Mouse (Mus musculus) lung, adult 2 months (tissue): ENCODE measurements around the gene Ryr3.

ENCODE experiments used
- CTCF ChIP-seq: fragments of 200-500 bp; IDR thresholded peaks from 2 replicates; pipeline ENCODE4 v1.5.1; 2011; ENCODE audit warnings: mild to moderate bottlenecking, low read length, control low read depth; ENCODE audit not compliant: insufficient read depth
- POLR2A ChIP-seq: fragments of 200-500 bp; IDR thresholded peaks from 2 replicates; pipeline ENCODE4 v1.6.1; 2011; ENCODE audit warnings: low read depth, mild to moderate bottlenecking, control low read depth, low read length, borderline replicate concordance; ENCODE audit errors: extremely low read depth

DNA sequence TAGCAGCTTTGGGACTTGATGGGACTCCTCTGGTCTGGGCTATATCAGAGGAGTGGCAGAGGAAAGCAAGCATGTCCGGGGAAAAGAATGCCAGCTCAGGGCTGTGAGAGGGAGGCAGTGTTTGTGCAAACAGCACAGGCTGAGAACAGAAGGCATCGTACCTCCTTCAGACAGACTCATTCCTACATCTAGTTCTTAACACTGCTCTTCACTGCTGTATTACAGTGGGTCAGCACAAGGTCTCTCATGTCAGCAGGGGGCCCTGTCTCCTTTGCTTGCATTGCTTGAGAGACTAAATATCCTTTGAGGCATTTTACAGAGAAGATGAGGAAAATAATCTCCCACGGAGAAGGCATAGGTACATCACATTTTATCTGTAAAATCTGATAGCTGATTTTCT lies 394.2 kb downstream of the Ryr3 start:
- TF ChIP-seq CTCF, result no peak
- TF ChIP-seq POLR2A, result no peak
